7 mouse cellular contexts compared by ENCODE assay signal in the genomic region with DNA sequence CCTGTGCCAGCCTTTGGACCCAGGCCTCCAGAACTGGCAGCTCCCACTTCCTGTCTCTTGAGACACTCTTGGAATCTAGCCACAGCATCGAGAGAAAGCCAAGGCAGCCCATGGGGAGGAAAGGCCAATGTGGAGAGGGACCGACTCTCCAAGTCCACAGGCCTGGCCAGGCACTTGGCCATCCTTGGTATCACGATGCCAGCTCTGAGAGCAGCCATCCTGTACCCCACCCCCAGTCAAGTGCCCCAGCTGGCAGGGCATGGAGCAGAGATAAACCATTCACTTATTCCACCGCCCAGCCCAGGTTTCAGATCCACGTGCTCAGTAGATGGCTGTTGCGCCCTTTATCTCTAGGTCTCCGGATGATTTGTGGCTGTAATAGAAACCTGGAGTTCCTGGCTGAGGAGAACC.
A peak's percentile ranks its signal among the peaks of the same experiment; 100 is the strongest.
DNase-seq lines count a peak whose midpoint lies in the region.

No protein-coding gene starts in this region.

- peak; percentile 39 for DNase-seq in layer of hippocampus, adult 11-12 months (ENCODE audit: low spot score)
- DNase-seq in layer of hippocampus, adult 9-10 months (ENCODE audit: low spot score): no peak
- peak; percentile 49 for DNase-seq in brain, embryonic 18.5 days (ENCODE audit: low read depth, low spot score)
- peak; percentile 33 to 78 for DNase-seq in cerebellum, postnatal 4 days (ENCODE audit: low spot score in 2 of 2)
- DNase-seq in layer of hippocampus, adult 9-11 months: peak; percentile 38
- peak; percentile 68 to 72 for DNase-seq in spleen, postnatal 4 days (ENCODE audit: low spot score in 2 of 2)
- DNase-seq in urinary bladder, adult 18-20 months (ENCODE audit: low spot score in 2 of 2): no peak

Comparison
In these comparisons a context has a peak if more than half of its experiments do, and no peak if none do; other contexts are left out.
1. DNase-seq: peak in layer of hippocampus, adult 11-12 months (single experiment), brain, embryonic 18.5 days (single experiment), cerebellum, postnatal 4 days (2 of 2), layer of hippocampus, adult 9-11 months (single experiment) and spleen, postnatal 4 days (2 of 2); none in layer of hippocampus, adult 9-10 months (single experiment) and urinary bladder, adult 18-20 months (0 of 2).